8 mouse cellular contexts compared by ENCODE assay signal in the genomic region with DNA sequence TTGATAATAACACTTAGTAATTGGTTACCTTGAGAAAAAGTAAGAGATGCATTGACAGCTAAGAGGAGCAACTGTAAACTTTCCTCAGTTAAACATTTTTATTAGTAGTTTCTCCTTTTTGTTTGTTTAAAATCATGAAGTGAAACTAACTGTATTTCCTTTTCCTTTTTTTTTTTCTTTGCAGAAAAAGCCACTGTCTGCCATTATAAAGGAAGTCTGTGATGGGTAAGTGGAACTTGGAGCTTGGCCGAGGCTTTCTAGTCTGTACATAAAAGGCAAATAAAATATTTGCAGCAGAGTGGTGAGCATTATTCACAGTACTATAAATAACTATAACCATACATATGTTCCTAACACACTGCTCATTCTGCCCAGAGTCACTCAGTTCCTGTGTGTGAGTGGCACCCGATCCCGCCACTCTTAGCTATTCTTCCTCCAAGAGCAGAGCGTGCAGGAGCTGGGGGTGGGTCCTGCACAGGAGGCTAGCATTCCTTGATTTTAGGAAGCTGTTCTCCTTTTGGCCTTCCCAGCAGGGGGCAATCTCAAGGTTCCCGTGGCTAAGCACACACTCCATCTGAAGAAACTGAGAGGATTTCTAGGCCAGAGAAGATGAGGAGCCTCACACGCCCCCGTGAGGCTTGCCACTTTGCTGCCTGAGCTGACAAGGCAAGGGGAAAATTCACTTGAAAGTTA.
A peak's percentile ranks its signal among the peaks of the same experiment; 100 is the strongest.
DNase-seq lines count a peak whose midpoint lies in the region; ATAC-seq and TF ChIP-seq lines count a peak whose summit lies in the region.

No protein-coding gene starts in this region.

- H3K27ac ChIP-seq in gastrocnemius, adult 2 months: no peak overlapping the region
- H3K27ac ChIP-seq in kidney, postnatal 0 days: no peak overlapping the region
- H3K27ac ChIP-seq in stomach, embryonic 16.5 days (ENCODE audit: low read length): peak overlapping the region; percentile 60

- H3K4me1 ChIP-seq in kidney, postnatal 0 days (replicated peaks; ENCODE audit: insufficient read depth, low read length): no peaks in the 10 kb centered on the region
- H3K4me1 ChIP-seq in stomach, embryonic 16.5 days (ENCODE audit: control insufficient read depth, insufficient read depth, low read length): 0 out of 2 replicates have a peak, but pooled peaks cover 2% of the 10 kb centered on the region

- no peak overlapping the region for H3K4me3 ChIP-seq in gastrocnemius, adult 2 months
- no peak overlapping the region for H3K4me3 ChIP-seq in kidney, postnatal 0 days (replicated peaks; ENCODE audit: low read depth, low read length)
- H3K4me3 ChIP-seq in stomach, embryonic 16.5 days (replicated peaks; ENCODE audit: low read length): no peak overlapping the region

- ATAC-seq in kidney, postnatal 0 days (replicated peaks; ENCODE audit: low FRiP score, low read depth): no peak
- ATAC-seq in stomach, embryonic 16.5 days (ENCODE audit: insufficient read depth, low FRiP score): peak; percentile 53; the same call in 1 of the 2 replicates

- intact Hi-C loops in gastrocnemius, adult 2 months (cut with DNase I): no loop called here

- peak; percentile 9; the same call in 1 of the 2 replicates for TF ChIP-seq CTCF in gastrocnemius, adult 2 months (IDR thresholded peaks at IDR 0.05)
- peak; percentile 60 for TF ChIP-seq CTCF in kidney, postnatal 0 days (IDR thresholded peaks at IDR 0.05; ENCODE audit: low read depth)

- no peaks in the 10 kb centered on the region for H3K27me3 ChIP-seq in kidney, postnatal 0 days (ENCODE audit: insufficient read depth, low read length)
- H3K27me3 ChIP-seq in stomach, embryonic 16.5 days (ENCODE audit: control insufficient read depth, insufficient read depth, low read length): no peaks in the 10 kb centered on the region

- no peaks in the 10 kb centered on the region for H3K36me3 ChIP-seq in kidney, postnatal 0 days (ENCODE audit: insufficient read depth, low read length)
- no peaks in the 10 kb centered on the region for H3K36me3 ChIP-seq in stomach, embryonic 16.5 days (ENCODE audit: control insufficient read depth, insufficient read depth, low read length)

- H3K9ac ChIP-seq in kidney, postnatal 0 days (ENCODE audit: low read depth, low read length): no peak overlapping the region
- H3K9ac ChIP-seq in stomach, embryonic 16.5 days (ENCODE audit: low read length): no peak overlapping the region

- 41% methylated on average over 7 of the region's 7 CpGs for WGBS in kidney, postnatal 0 days
- WGBS in stomach, embryonic 16.5 days: 44% methylated on average over 7 of the region's 7 CpGs

- H3K4me2 ChIP-seq in kidney, postnatal 0 days (ENCODE audit: low read length): no peak overlapping the region
- no peak overlapping the region for H3K4me2 ChIP-seq in stomach, embryonic 16.5 days (ENCODE audit: low read depth, low read length)

- no peak for DNase-seq in gastrocnemius, adult 2 months
- no peak for DNase-seq in gastrocnemius, postnatal 25 days
- DNase-seq in right cerebral cortex, adult 2 months (ENCODE audit: low spot score in 2 of 2): peak; percentile 20 to 33
- no peak for DNase-seq in right cerebral cortex, postnatal 14 days
- peak; percentile 62 for DNase-seq in kidney, postnatal 0 days (ENCODE audit: low spot score)
- DNase-seq in adrenal gland, postnatal 14 days: no peak
- no peak for DNase-seq in retina, postnatal 1 day

- no peaks in the 10 kb centered on the region for H3K9me3 ChIP-seq in kidney, postnatal 0 days (replicated peaks; ENCODE audit: low read length)
- no peaks in the 10 kb centered on the region for H3K9me3 ChIP-seq in stomach, embryonic 16.5 days (replicated peaks; ENCODE audit: control insufficient read depth, low read length)

Comparison
In these comparisons a context has a peak if more than half of its experiments do, and no peak if none do; other contexts are left out.
1. DNase-seq: peak in right cerebral cortex, adult 2 months (2 of 2) and kidney, postnatal 0 days (single experiment); none in gastrocnemius, adult 2 months (single experiment), gastrocnemius, postnatal 25 days (single experiment), right cerebral cortex, postnatal 14 days (single experiment), adrenal gland, postnatal 14 days (single experiment) and retina, postnatal 1 day (single experiment).